Mouse (Mus musculus) MEL (cell line): ENCODE measurements around the gene Ctrb1. TPM values are rescaled to one million over a fixed set of nuclear protein-coding genes. Genes with fewer than 3 reads are reported as not detected.

Experiments
- DNase-seq: peaks from one replicate; pipeline ENCODE4 v3.0.0; 2011; ENCODE audit warnings: low read depth, low spot score
- H3K27ac ChIP-seq: 2 replicates; pipeline ENCODE4 v1.5.1; 2012; ENCODE audit warnings: low read depth, mild to moderate bottlenecking, control low read depth, low read length, moderate library complexity; ENCODE audit not compliant: control insufficient read depth
- H3K27me3 ChIP-seq, 2 experiments: fragments of 150-350 bp in 1 of 2; sonication (generic) in 1 of 2; 2 replicates each; pipeline ENCODE4 v1.6.1; 2012; ENCODE audit warnings: low read length in 2 of 2, mild to moderate bottlenecking in 2 of 2, improper control_type of control experiment in 1 of 2, moderate library complexity in 1 of 2; ENCODE audit not compliant: insufficient read depth in 2 of 2, control insufficient read depth in 1 of 2
- H3K36me3 ChIP-seq, 2 experiments: 2 replicates each; pipeline ENCODE4 v1.6.1; 2012 to 2014; ENCODE audit warnings: low read length in 2 of 2, improper control_type of control experiment in 1 of 2, inconsistent platforms in 1 of 2, mild to moderate bottlenecking in 1 of 2; ENCODE audit not compliant: insufficient read depth in 2 of 2, control insufficient read depth in 1 of 2
- H3K4me1 ChIP-seq, 2 experiments: fragments of 150-350 bp in 1 of 2; sonication (generic) in 1 of 2; 2 replicates each; pipeline ENCODE4 v1.6.1; 2012; ENCODE audit warnings: low read length in 2 of 2, improper control_type of control experiment in 1 of 2, mild to moderate bottlenecking in 1 of 2; ENCODE audit not compliant: insufficient read depth in 2 of 2, control insufficient read depth in 1 of 2
- H3K4me3 ChIP-seq, 2 experiments: fragments of 150-350 bp in 1 of 2; sonication (generic) in 1 of 2; 2 replicates each; pipeline ENCODE4 v1.5.1; 2012; ENCODE audit warnings: low read depth in 2 of 2, low read length in 2 of 2, mild to moderate bottlenecking in 2 of 2, moderate library complexity in 2 of 2, control low read depth in 1 of 2, improper control_type of control experiment in 1 of 2; ENCODE audit not compliant: control insufficient read depth in 1 of 2, insufficient read depth in 1 of 2
- H3K79me2 ChIP-seq: 2 replicates; pipeline ENCODE4 v1.6.1; 2012; ENCODE audit warnings: mild to moderate bottlenecking, low read length, moderate library complexity; ENCODE audit not compliant: control insufficient read depth, poor library complexity, insufficient read depth
- H3K9ac ChIP-seq: 2 replicates; pipeline ENCODE4 v1.6.1; 2012; ENCODE audit warnings: low read depth, mild to moderate bottlenecking, control low read depth, low read length, moderate library complexity; ENCODE audit not compliant: control insufficient read depth, poor library complexity, severe bottlenecking
- H3K9me3 ChIP-seq: fragments of 150-350 bp; sonication (generic); replicated peaks from 2 replicates; pipeline ENCODE4 v1.6.1; 2012; ENCODE audit warnings: mild to moderate bottlenecking, low read length, improper control_type of control experiment, moderate library complexity; ENCODE audit not compliant: insufficient read depth
- CTCF ChIP-seq, 3 experiments: IDR thresholded peaks in 2 of 3; conservative IDR thresholded peaks in 1 of 3; 2 replicates each; pipeline ENCODE4 v1.5.1; 2011 to 2012; ENCODE audit warnings: low read length in 3 of 3, low read depth in 2 of 3, mild to moderate bottlenecking in 2 of 3, improper control_type of control experiment in 1 of 3, inconsistent platforms in 1 of 3, mixed read lengths in 1 of 3, moderate library complexity in 1 of 3; ENCODE audit not compliant: control insufficient read depth in 1 of 3, insufficient read depth in 1 of 3, poor library complexity in 1 of 3, severe bottlenecking in 1 of 3
- E2F4 ChIP-seq: IDR thresholded peaks from 2 replicates; pipeline ENCODE4 v1.6.1; 2011; ENCODE audit warnings: low read depth, low read length, improper control_type of control experiment, borderline replicate concordance
- ELF1 ChIP-seq: IDR thresholded peaks from 2 replicates; pipeline ENCODE4 v1.6.1; 2014; ENCODE audit warnings: low read depth, mild to moderate bottlenecking, inconsistent platforms, low read length, improper control_type of control experiment, moderate library complexity
- ETS1 ChIP-seq: IDR thresholded peaks from 2 replicates; pipeline ENCODE4 v1.6.1; 2012; ENCODE audit warnings: low read depth, mild to moderate bottlenecking, inconsistent platforms, low read length, improper control_type of control experiment, moderate library complexity
- GABPA ChIP-seq: IDR thresholded peaks from 2 replicates; pipeline ENCODE4 v1.6.1; 2012; ENCODE audit warnings: low read depth, mild to moderate bottlenecking, inconsistent platforms, low read length, improper control_type of control experiment, moderate library complexity
- HCFC1 ChIP-seq: IDR thresholded peaks from 2 replicates; pipeline ENCODE4 v1.6.1; 2012; ENCODE audit warnings: low read depth, mild to moderate bottlenecking, inconsistent platforms, low read length, improper control_type of control experiment, moderate library complexity
- JUND ChIP-seq: IDR thresholded peaks from 2 replicates; pipeline ENCODE4 v1.6.1; 2011; ENCODE audit warnings: low read depth, mild to moderate bottlenecking, improper control_type of control experiment, low read length
- KAT2A ChIP-seq: conservative IDR thresholded peaks from 2 replicates; pipeline ENCODE4 v1.6.1; 2012; ENCODE audit warnings: low read depth, low read length, improper control_type of control experiment, inconsistent platforms
- MAFK ChIP-seq: IDR thresholded peaks from 2 replicates; pipeline ENCODE4 v1.6.1; 2011; ENCODE audit warnings: low read depth, mild to moderate bottlenecking, low read length, improper control_type of control experiment, borderline replicate concordance
- MAX ChIP-seq: IDR thresholded peaks from 2 replicates; pipeline ENCODE4 v1.6.1; 2011; ENCODE audit warnings: low read length, improper control_type of control experiment
- MAZ ChIP-seq: IDR thresholded peaks from 2 replicates; pipeline ENCODE4 v1.6.1; 2012; ENCODE audit warnings: low read depth, mild to moderate bottlenecking, inconsistent platforms, low read length, improper control_type of control experiment
- MEF2A ChIP-seq: IDR thresholded peaks from 2 replicates; pipeline ENCODE4 v1.6.1; 2014; ENCODE audit warnings: low read depth, mild to moderate bottlenecking, inconsistent platforms, low read length, improper control_type of control experiment; ENCODE audit not compliant: poor library complexity, insufficient replicate concordance, severe bottlenecking; ENCODE audit errors: extremely low read depth
- MXI1 ChIP-seq: IDR thresholded peaks from 2 replicates; pipeline ENCODE4 v1.6.1; 2011; ENCODE audit warnings: mild to moderate bottlenecking, low read depth, low read length, improper control_type of control experiment
- NELFE ChIP-seq: IDR thresholded peaks from 2 replicates; pipeline ENCODE4 v1.6.1; 2011; ENCODE audit warnings: low read depth, low read length, improper control_type of control experiment
- RAD21 ChIP-seq: IDR thresholded peaks from 2 replicates; pipeline ENCODE4 v1.6.1; 2011; ENCODE audit warnings: mild to moderate bottlenecking, low read depth, low read length, improper control_type of control experiment
- RCOR1 ChIP-seq: IDR thresholded peaks from 2 replicates; pipeline ENCODE4 v1.6.1; 2012; ENCODE audit warnings: low read depth, mild to moderate bottlenecking, inconsistent platforms, low read length, improper control_type of control experiment
- SIN3A ChIP-seq: IDR thresholded peaks from 2 replicates; pipeline ENCODE4 v1.6.1; 2012; ENCODE audit warnings: low read length, improper control_type of control experiment, inconsistent platforms
- TCF12 ChIP-seq: IDR thresholded peaks from 2 replicates; pipeline ENCODE4 v1.6.1; 2014; ENCODE audit warnings: low read depth, mild to moderate bottlenecking, inconsistent platforms, low read length, improper control_type of control experiment, moderate library complexity
- UBTF ChIP-seq: IDR thresholded peaks from 2 replicates; pipeline ENCODE4 v1.6.1; 2012; ENCODE audit warnings: low read depth, mild to moderate bottlenecking, inconsistent platforms, low read length, improper control_type of control experiment, moderate library complexity, borderline replicate concordance; ENCODE audit not compliant: insufficient read depth
- USF1 ChIP-seq: IDR thresholded peaks from 2 replicates; pipeline ENCODE4 v1.6.1; 2014; ENCODE audit warnings: low read depth, mild to moderate bottlenecking, inconsistent platforms, low read length, improper control_type of control experiment, moderate library complexity
- USF2 ChIP-seq, 2 experiments: IDR thresholded peaks; 2 replicates each; pipeline ENCODE4 v1.6.1; 2011 to 2012; ENCODE audit warnings: improper control_type of control experiment in 2 of 2, low read length in 2 of 2, borderline replicate concordance in 1 of 2, inconsistent platforms in 1 of 2, low read depth in 1 of 2, mild to moderate bottlenecking in 1 of 2; ENCODE audit not compliant: insufficient read depth in 1 of 2
- ZC3H11A ChIP-seq: IDR thresholded peaks from 2 replicates; pipeline ENCODE4 v1.6.1; 2012; ENCODE audit warnings: low read depth, mild to moderate bottlenecking, inconsistent platforms, low read length, improper control_type of control experiment
- ZKSCAN1 ChIP-seq: IDR thresholded peaks from 2 replicates; pipeline ENCODE4 v1.6.1; 2012; ENCODE audit warnings: low read depth, mild to moderate bottlenecking, inconsistent platforms, low read length, improper control_type of control experiment, moderate library complexity
- ZMIZ1 ChIP-seq: IDR thresholded peaks from 2 replicates; pipeline ENCODE4 v1.6.1; 2012; ENCODE audit warnings: low read depth, mild to moderate bottlenecking, inconsistent platforms, low read length, improper control_type of control experiment, moderate library complexity
- ZNF384 ChIP-seq: IDR thresholded peaks from 2 replicates; pipeline ENCODE4 v1.6.1; 2012; ENCODE audit warnings: low read depth, mild to moderate bottlenecking, inconsistent platforms, low read length, improper control_type of control experiment
- polyA plus RNA-seq, 2 experiments: library from polyadenylated mRNA; stranded (reverse) in 1 of 2; unstranded in 1 of 2; fragments of >175 nt in 1 of 2; fragments of >200 nt in 1 of 2; gene quantifications; 2 replicates each; pipeline versions ENCODE4 v1.2.1 to v1.2.4; 2012; ENCODE audit warnings: low replicate concordance in 2 of 2, low read depth in 1 of 2; ENCODE audit not compliant: insufficient read length in 2 of 2, insufficient read depth in 1 of 2, missing spikeins in 1 of 2
- total RNA-seq: library from RNA; depleted of rRNA; stranded (reverse); fragments of 300-350 nt; gene quantifications from 2 replicates; pipeline ENCODE4 v1.2.3, GENCODE M21; 2012

The Ctrb1 gene
- total and polyA plus RNA-seq, 3 experiments, result not detected

- no peak overlapping the region for H3K4me3 ChIP-seq
- no peaks in the 10 kb centered on the region for H3K9me3 ChIP-seq
- TF ChIP-seq USF2 (IDR thresholded peaks at IDR 0.05; ENCODE audit: borderline replicate concordance in 1 of 2, insufficient read depth in 1 of 2, low read depth in 1 of 2, low read length in 2 of 2), result no peak
- no peak for TF ChIP-seq NELFE
- TF ChIP-seq UBTF, result no peak
- TF ChIP-seq HCFC1, result no peak
- no peak for TF ChIP-seq ELF1
- TF ChIP-seq E2F4, result no peak
- TF ChIP-seq KAT2A, result no peak
- TF ChIP-seq RCOR1, result no peak
- no peak for TF ChIP-seq RAD21
- TF ChIP-seq ZKSCAN1, result no peak
- no peak for TF ChIP-seq MAFK
- TF ChIP-seq MAX, result no peak
- no peak for TF ChIP-seq SIN3A
- TF ChIP-seq MEF2A, result no peak
- no peak for TF ChIP-seq ZC3H11A
- TF ChIP-seq GABPA, result no peak
- TF ChIP-seq CTCF (IDR thresholded peaks at IDR 0.05 in 2 of 3, conservative IDR thresholded peaks at IDR 0.05 in 1 of 3; ENCODE audit: control insufficient read depth in 1 of 3, insufficient read depth in 1 of 3, low read depth in 2 of 3, low read length in 3 of 3, poor library complexity in 1 of 3, severe bottlenecking in 1 of 3), result no peak
- no peak for TF ChIP-seq MXI1
- TF ChIP-seq MAZ, result no peak
- H3K79me2 ChIP-seq, result no peaks in the 10 kb centered on the region
- H3K27me3 ChIP-seq, result no peaks in the 10 kb centered on the region
- peaks cover 0 to 8% of the 10 kb centered on the region in 2 experiments; a peak in 1 of 4 replicates for H3K4me1 ChIP-seq
- no peaks in the 10 kb centered on the region for H3K36me3 ChIP-seq
- no peak for DNase-seq
- H3K27ac ChIP-seq, result no peak overlapping the region
- H3K9ac ChIP-seq, result no peak overlapping the region
Measured at GRCm38 (mm10) chr8:111726102-111726900, 35.5 kb upstream of the Ctrb1 start.

DNA sequence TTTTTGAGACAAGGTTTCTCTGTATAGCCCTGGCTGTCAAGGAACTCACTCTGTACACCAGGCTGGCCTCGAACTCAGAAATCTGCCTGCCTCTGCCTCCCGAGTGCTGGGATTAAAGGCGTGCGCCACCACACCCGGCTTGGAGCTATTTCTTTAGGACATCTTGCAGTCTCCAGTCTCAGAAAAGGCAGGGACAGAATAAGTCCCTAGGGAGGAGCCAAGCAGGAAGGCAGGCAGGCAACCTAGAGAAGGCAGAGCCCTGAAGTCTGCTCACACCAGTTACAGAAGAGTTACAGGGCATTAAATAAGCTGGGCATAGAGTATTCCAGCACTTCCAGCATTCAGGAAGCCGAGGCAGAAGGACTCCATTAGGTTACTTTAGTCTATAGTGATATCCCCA is 34.5 kb upstream of the Ctrb1 start:
- TF ChIP-seq JUND (no peak), MAFK (no peak), ZMIZ1 (no peak), TCF12 (no peak), ETS1 (no peak), USF1 (no peak), ZC3H11A (no peak), ZNF384 (no peak)
- TF ChIP-seq, all 39 proteins: peak for 0
- Histone ChIP-seq H3K9me3 (no peaks in the 10 kb centered on the region), H3K4me3 (no peak overlapping the region), H3K27me3 (no peaks in the 10 kb centered on the region), H3K9ac (no peak overlapping the region), H3K27ac (no peak overlapping the region), H3K4me1 (0 out of 4 replicates have a peak, but pooled peaks cover 0 to 6% of the 10 kb centered on the region in 2 experiments), H3K79me2 (no peaks in the 10 kb centered on the region), H3K36me3 (no peaks in the 10 kb centered on the region)
- DNase-seq, result no peak
